Mouse (Mus musculus) MEL-GATA-1-ER (cell line): ENCODE measurements at regions not wholly inside any gene's neighbourhood (a gene's known extent, or its start where the extent isn't known, plus 50 kb on each side); places are given as distances from the start of the nearest gene placed in this dataset.
A peak's percentile ranks its signal among the peaks of the same experiment; 100 is the strongest.

Experiments used
- DNase-seq: peaks from one replicate; pipeline ENCODE4 v3.0.0-alpha.2; 2012; ENCODE audit warnings: low read depth; ENCODE audit errors: extremely low read depth

DNA sequence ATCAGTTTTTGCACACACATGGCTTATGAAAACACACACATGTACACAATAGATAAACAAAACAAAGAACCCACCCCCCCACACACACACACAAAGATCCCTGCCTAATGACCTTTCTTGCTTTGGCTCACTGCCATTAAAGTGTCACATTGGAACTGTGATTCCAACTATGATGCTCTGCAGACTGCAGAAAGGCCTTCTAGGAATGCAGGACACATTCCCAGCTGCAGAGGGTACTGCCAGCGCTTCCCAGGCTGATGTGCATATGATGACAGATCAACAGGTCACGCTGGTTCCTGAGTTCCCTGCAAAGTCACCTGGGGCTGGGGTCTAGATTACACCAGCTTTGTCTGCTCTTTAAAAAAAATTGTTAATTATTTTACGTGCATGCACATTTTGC, 68.1 kb upstream of the Ppm1j start:
- DNase-seq: no peak

DNA sequence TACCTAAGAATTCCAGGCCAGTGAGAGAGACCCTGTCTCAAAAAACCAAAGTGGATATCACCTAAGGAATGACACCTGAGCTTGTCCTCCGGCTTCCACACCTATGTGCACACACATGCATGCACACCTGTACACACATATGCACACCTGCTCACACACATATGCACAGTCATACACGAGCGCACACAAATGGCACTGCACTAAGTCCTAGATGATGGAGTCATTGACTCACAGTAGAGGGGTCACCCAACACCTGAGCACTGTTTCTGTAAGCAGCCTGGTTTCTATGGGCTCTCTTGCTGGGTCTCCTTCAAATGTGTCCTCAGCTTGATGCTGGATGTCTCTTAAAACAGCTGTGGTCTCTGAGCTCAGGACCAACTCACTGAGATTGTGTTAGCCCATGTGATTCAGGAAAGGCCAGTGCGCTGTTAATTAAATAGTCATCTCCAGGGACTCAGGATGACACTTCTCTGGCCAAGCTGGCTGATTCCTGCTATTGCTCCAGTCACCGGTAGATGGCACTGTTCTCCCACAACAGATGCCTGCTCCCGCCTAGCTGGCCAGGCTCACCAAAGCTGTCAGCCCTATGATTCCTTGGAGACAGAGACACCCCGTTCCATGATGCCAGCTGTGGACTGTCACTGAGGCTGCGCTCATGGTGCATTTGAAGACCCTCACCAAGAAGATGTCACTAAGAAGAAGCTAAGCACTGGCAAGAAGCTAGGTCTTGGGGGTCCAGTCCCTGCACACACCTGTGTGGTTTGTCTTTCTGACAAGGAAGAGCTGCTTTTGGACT, 66.8 kb upstream of the Ppm1j start:
- peak; percentile 77 for DNase-seq

DNA sequence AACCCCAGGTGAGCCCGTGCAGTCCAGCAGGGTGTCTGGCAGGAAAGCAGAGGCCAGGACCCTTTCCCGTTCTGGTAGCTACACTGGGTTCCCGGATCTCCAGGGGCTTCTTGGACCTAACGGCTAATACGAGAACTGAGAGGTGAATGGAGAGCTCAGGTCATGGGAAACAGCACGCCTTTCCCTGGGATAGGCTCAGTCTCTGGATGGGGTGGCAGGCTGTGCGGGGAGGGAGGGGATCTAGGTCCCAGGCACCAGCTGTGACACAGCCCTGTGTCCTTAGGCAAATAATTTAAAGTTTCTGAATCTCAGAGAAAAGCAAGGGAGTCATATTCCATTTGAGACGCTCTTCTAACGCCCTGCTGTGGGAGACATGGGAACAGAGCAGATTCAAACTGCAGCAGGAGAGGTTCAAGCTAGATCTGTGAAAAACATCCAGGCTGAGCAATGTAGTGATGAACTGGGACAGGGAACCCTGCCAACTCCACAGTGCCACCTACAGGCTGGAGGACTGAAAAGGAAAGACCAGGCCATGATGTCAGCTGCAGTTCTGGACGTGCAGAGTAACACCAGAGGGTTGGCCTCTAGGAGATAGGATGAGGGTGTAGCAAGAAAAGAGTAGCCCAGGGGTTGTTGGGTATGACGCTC, 66.1 kb upstream of the Ppm1j start:
- DNase-seq: peak; percentile 92
